Mouse (Mus musculus) gastrocnemius, postnatal 4 days (tissue): ENCODE measurements around the gene Aqp6. TPM values are rescaled to one million over a fixed set of nuclear protein-coding genes. Genes with fewer than 3 reads are reported as not detected.

ENCODE experiments used
- DNase-seq, 2 experiments: peaks; one replicate each; pipeline ENCODE4 v3.0.0; 2021 to 2022; ENCODE audit warnings: low spot score in 2 of 2, mixed read lengths in 2 of 2
- long read RNA-seq, 2 experiments: library from polyadenylated mRNA; stranded (forward); transcript quantifications; one replicate each; pipeline ENCODE4 v2.0.0; 2021
- total RNA-seq, 2 experiments: library from RNA; stranded (reverse); gene quantifications; 2 replicates each; pipeline ENCODE4 v1.2.3; 2021

The Aqp6 gene
- not detected for total RNA-seq
- long read RNA-seq, experiment 1, result 0 reads
- long read RNA-seq, experiment 2, result 0 reads

DNA sequence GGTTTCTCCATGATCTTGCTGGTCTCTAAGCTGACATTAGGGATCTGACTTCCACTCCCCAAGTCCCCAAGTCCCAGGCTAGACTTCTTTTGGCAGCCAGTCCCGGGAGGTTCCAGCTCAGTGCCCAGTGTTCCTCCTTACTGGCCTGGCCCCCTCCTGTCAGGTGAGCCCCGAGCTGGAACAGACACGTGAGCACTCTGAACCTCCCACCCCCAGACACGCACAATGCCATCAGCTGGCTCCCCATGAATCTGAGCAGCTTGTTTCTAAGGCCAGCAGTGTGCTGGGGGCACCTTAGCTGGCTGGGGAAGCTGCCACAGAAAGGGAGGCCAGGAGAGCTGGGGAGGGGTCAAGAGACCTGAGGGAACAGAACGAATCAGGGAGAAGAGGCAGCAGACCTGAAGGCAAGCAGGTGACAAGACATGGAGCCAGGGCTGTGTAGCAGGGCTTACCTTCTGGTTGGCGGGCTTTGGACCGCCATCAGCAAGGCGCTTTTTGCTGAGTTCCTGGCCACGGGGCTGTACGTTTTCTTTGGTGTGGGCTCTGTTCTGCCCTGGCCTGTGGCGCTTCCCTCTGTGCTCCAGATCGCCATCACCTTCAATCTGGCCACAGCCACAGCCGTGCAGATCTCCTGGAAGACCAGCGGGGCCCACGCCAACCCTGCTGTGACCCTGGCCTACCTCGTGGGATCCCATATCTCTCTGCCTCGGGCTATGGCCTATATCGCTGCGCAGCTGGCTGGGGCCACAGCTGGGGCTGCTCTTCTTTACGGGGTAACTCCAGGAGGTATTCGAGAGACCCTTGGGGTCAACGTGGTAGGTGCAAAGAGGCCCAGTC, at the start of gene Aqp6:
Aqp6 (plus strand) TSS at position 415 of the 837 bp plus-strand sequence.
- no peak for DNase-seq

DNA sequence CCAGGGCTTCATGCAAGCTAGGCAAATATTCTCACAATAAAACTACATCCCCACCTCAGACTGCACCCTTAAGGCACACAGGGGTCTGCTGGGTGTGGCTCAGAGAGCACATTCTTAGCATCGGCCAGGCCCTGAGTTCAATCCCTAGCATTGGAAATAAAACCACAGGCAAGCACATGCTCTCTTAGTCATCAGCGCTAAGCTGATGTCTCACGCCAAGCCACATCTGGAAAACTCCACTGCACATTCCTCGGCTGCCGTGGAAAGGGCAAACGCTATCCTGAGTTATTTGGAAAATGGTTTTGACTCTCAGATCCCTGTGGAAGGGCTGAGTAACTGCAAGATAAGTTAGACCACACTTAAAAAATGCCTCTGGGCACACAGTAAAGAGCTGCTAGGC, 47.4 kb upstream of the Aqp6 start:
- DNase-seq, result no peak

- no peak for DNase-seq
Measured at GRCm38 (mm10) chr15:99558947-99559346, 42.3 kb upstream of the Aqp6 start.

DNA sequence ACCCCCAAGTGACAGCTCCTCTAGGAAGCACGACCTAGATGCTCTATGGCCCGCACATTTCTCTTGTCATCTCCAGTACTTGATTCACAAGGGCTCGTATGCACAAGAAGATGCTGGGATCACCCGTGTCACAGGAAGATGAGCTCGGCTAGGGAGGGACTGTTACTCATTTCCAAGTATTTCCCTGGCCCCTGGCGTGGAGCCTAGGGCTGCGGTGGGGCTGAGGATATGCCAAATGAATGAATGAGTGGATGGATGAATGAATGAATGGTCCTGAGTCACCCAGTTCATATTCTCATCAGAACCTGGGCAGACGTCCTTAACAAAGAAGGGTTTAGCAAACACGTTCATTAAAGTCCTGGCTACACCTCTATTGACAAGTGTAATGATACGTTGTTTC, 41.0 kb upstream of the Aqp6 start:
- no peak for DNase-seq

GRCm38 (mm10) chr15:99567371-99567770, 33.8 kb upstream of the Aqp6 start:
- DNase-seq, result no peak

- DNase-seq, result no peak
Measured at GRCm38 (mm10) chr15:99568682-99569081, 32.5 kb upstream of the Aqp6 start.

DNA sequence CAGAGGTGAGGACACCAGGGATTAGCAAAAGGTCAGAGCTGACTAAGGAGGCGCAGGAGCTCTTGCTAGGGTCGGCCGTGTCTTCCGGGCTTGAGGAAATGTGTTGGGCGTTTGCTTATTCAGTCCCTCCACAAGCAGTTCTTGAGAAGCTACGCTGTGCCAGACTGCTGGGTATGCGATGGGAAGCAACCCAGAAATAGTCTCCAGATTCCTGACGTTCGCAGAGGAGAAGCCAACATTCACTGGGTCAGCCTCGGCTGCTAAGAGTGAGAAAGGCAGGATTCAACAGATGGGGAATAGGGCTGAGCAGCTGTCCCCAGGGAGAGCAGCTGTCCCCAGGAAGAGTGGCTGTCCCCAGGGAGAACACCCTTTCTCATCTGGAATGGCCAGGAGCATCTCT, 32.1 kb upstream of the Aqp6 start:
- no peak for DNase-seq

- DNase-seq, result no peak
Measured at GRCm38 (mm10) chr15:99578802-99579485, 22.3 kb upstream of the Aqp6 start, which contains the start of gene Aqp2. Aqp2 (plus strand) TSS chr15:99579055.

- DNase-seq, result peak; percentile 30 to 49
Measured at GRCm38 (mm10) chr15:99583463-99584344, 17.5 kb upstream of the Aqp6 start.

GRCm38 (mm10) chr15:99584407-99585202, 16.6 kb upstream of the Aqp6 start:
- DNase-seq, result no peak

GRCm38 (mm10) chr15:99585741-99586140, 15.5 kb upstream of the Aqp6 start:
- no peak for DNase-seq

DNA sequence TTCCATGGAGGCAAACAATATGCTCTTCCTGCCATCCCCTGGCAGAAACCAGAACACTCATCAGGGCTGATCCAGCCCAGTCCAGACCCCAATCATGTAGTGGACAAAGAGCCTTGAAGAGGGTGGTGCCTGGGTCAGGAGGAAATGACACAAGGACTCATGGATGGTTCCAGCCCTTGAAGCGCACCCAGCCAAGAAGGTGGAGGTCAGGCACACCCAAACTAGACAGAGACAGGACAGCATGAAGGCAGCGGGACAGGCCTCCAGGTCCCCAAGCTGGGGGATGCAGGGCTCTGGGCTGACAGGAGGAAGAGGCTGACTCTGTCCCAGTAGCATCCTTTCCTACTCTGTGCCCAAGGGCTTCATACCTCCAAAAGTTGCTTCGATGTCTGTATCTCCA, 14.7 kb upstream of the Aqp6 start:
- DNase-seq, result no peak

DNA sequence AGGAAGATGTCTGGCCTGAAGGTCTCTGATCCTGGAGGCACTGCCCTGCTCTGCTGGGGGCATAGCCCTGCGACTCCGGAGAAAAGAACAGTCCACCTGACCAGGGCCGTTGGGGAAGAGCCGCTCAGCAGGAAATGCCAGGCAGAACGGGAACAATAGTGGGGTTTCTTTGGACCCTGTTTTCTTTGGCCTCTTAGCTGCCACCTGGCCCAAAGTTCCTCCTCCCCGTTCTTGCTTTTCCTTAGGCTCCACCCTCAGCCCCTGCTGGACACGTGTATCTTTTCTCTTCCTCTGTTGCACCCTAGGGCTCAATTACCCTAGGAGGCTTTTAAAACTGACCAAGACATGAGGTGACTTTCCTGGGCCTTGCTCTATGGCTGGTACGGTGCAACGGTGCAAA, 12.0 kb upstream of the Aqp6 start:
- DNase-seq, result no peak

GRCm38 (mm10) chr15:99589704-99590103, 11.5 kb upstream of the Aqp6 start:
- DNase-seq, result no peak

DNA sequence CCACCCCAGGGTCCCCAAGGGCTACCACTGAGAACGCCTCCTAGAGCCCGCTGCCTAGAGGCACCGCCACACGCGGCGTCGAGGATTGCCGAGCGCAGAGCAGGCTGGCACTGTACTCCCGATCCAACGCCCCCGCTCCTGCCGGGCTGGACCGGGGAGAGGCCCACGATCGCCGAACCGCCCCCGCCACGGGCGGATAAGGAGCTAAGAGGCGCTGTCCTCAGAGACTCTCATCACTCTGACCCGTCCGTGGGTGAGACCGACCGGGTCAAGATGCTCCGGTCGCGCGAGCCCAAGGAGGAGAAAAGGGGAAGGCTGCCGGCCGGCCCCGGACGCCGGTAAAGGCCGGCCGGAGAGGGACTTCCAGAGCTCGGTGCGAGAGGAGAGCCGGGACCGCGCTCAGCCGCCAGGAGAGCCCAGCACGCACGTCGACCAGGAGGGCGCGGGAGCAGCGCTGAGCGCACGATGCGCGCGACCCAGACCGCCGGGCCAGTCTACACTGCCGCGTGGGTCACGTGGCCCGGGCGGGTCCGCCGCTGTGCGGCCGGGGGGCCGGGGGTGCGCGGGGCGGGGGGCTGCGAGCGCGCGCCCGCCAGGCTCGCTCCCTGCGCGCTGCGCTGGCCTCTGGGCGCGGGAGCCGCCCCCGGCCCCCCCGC, 10.6 kb upstream of the Aqp6 start, which contains the start of gene Aqp5:
Aqp5 (plus strand) TSS at position 354 of the 656 bp plus-strand sequence.
- DNase-seq, result no peak

DNA sequence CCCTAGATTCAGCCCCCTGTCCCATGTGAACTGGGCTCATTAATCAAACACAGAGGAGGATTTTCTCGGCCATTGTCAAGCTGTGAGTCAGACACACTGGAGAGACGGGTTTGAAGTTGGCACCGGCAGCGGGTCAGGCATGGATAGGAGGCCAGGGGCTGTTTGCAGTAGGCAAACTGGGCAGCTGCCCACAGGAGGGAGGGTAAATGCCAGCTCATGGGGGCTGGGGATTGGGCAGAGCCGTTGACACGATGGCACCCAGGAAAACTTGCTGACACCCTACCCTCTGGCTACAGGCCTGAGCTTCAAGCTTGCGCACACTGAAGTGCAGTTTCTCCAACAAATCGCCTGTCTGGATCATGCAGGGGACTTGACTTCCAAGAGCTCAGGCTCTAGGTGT, 9.0 kb upstream of the Aqp6 start:
- DNase-seq, result no peak

GRCm38 (mm10) chr15:99592877-99593276, 8.3 kb upstream of the Aqp6 start:
- DNase-seq, result no peak

GRCm38 (mm10) chr15:99594951-99595350, 6.2 kb upstream of the Aqp6 start:
- peak in 1 of 2 experiments; percentile 13 for DNase-seq

GRCm38 (mm10) chr15:99596056-99596687, 5.0 kb upstream of the Aqp6 start:
- peak; percentile 75 to 82 for DNase-seq
